Mouse (Mus musculus): ENCODE measurements at regions not wholly inside any gene's neighbourhood (a gene's known extent, or its start where the extent isn't known, plus 50 kb on each side); places are given as distances from the start of the nearest gene placed in this dataset.
"Not testable (repeated sequence)": the region's sequence is repeated elsewhere in the genome, so short reads cannot be mapped to it uniquely, and the experiment has no call there.

DNA sequence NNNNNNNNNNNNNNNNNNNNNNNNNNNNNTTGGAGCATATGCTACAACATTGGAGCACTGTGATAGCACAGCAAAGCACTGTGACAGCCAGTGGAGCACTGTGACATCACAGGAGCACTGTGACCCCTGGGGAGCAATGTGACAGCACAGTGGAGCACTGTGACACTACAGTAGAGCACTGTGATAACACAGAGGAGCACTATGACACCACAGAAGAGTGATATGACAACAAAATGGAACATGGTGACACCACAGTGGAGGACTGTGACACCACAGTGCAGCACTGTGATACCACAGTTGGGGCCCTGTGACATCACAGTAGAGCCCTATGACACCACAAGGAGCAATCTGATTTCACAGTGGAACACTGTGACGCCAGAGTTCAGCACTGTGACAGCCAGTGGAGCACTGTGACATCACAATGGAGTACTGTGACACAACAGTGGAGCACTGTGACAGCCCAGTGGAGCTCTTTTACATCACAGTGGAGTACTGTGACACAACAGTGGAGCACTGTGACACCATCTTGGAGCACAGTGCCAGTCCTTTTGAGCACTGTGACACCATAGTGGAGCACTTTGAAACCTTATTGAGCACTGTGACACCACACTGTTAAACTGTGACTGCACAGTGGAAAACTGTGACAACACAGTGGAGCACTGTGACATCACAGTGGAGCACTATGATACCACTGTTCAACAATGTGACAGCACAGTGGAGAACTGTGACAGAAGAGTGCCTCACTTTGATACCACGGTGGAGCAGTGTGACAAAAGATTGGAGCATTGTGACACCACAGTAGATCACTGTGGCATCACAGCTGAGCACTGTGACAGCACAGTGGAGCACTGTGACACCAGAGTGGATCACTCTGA lies 116.9 kb upstream of the Vmn1r2 start:
- no peak for DNase-seq (ENCODE audit: low spot score)

DNA sequence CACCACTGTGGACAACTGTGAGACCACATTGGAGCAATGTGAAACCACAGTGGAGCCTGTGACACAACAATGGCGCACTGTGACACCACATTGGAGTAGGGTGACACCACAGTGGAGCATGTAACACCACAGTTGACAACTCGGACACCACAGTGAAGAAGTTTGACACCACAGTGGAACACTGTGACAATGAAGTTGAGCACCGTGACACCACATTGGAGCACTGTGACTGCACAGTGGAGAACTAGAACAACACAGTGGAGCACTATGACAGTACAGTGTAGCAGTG lies 116.3 kb upstream of the Vmn1r2 start:
- DNase-seq (ENCODE audit: low spot score), result no peak

DNA sequence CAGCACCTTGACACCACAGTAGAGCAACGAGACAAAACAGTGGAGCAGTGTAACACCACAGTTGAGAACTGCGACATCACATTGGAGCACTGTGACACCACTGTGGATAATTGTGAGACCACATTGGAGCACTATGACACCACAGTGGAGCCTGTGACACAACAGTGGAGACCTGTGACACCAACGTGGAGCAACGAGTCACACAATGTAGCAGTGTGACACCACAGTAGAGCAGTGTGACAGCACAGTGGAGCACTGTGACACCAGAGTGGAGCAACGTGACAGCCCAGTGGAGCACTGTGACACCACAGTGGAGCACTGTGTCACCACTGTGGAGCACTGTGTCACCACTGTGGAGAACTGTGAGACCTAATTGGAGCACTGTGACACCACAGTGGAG lies 115.9 kb upstream of the Vmn1r2 start:
- DNase-seq (ENCODE audit: low spot score), result no peak

DNA sequence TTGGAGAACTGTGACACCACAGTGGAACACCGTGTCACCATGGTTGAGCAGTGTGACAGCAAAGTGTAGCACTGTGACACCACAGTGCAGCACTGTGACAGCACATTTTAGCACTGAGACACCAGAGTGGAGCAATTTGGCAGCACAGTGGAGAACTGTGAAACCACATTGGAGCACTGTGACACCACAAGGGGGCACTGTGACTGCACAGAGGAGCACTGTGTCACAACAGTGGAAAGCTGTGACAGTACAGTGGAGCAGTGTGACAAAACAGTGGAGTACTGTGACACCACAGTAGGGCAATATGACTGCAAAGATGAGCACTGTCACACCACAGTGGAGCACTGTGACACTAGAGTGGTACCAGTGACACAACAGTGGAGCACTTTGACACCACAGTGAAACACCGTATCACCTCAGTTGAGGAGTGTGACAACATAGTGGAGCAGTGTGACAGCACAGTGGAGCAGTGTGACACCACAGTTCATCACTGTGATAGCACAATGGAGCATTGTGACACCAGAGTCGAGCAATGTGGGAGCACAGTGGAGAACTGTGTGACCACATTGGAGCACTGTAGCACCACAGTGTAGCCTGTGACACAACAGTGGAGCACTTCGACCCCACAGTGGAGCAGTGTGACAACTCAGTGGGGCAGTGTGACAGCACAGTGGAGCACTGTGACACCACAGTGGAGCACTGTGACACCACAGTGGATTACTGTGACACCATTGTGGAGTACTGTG lies 114.6 kb upstream of the Vmn1r2 start:
- no peak for DNase-seq (ENCODE audit: low spot score)

DNA sequence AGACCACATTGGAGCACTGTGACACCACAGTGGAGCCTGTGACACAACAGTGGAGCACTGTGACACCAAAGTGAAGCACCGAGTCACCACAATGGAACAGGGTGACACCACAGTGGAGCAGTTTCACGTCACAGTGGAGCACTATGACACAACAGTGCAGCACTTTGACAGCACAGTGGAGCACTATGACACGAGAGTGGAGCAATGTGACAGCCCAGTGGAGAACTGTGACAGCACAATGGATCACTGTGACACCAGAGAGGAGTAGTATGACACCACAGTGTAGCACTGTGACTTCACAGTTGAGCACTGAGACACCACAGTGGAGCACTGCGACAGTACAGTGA lies 114.1 kb upstream of the Vmn1r2 start:
- no peak for DNase-seq (ENCODE audit: low spot score)

DNA sequence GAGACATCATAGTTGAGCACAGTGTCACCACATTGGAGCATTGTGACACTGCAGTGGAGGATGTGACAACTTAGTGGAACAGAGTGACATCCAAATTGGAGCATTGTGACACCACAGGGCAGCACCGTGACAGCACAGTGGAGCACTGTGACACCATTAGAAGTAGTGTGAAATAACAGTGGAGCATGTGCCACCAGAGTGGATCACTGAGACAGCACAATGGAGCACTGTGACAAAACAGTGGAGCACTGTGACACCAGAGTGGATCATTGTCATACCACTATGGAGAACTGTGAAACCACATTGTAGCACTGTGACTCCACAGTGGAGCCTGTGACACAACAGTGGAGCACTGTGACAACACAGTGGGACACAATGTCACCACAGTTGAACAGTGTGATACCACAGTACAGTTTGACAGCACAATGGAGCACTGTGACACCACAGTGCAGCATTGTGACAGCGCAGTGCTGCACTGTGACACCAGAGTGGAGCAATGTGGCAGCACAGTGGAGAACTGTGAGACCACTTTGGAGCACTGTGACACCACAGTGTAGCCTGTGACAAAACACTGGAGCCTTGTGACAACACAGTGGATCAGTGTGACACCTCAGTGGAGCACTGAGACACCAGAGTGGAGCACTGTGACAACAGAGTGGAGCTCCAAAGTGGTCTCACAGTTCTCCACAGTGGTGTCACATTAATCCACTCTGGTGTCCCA lies 113.5 kb upstream of the Vmn1r2 start:
- DNase-seq (ENCODE audit: low spot score), result no peak

DNA sequence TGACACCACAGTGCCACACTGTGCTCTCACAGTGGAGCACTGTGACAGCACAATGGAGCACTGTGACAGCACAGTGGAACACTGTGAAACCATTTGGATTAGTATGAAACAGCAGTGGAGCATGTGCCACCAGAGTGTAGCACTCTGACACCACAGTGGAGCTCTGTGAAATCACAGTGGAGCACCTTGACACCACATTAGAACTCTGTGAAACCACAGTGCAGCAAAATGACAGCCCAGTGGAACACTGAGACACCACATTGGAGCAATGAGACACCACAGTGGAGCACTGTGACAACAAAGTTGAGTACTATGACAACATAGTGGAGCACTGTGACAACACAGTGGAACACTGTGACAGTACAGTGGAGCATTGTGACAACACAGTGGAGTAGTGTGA lies 112.2 kb upstream of the Vmn1r2 start:
- DNase-seq (ENCODE audit: low spot score), result no peak

DNA sequence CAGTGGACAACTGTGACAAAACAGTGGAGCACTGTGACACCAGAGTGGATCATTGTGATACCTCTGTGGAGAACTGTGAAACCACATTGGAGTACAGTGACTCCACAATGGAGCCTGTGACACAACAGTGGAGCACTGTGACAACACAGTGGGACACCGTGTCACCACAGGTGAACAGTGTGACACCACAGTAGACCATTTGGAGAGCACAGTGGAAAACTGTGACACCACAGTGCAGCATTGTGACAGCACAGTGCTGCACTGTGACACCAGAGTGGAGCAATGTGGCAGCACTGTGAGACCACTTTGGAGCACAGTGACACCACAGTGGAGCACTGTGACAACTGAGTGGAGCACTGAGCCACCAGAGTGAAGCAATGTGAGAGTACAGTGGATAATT lies 111.7 kb upstream of the Vmn1r2 start:
- DNase-seq (ENCODE audit: low spot score), result no peak

DNA sequence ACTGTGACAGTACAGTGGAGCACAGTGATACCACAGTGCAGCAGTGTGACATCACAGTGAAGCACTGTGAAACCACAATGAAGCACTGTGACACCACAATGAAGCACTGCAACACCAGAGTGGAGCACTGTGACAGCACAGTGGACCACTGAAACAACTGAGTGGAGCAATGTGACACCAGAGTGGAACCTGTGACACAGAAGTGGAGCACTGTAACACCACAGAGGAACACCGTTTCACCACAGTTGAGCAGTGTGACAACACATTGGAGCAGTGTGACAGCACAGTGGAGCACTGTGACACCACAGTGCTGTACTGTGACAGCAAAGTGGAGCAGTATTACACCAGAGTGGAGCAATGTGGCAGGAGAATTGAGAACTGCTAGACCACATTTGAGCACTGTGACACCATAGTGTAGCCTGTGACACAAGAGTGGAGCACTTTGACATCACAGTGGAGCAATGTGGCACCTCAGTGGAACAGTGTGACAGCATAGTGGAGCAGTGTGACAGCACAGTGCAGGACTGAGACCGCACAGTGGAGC lies 107.5 kb upstream of the Vmn1r2 start:
- DNase-seq (ENCODE audit: low spot score), result no peak

DNA sequence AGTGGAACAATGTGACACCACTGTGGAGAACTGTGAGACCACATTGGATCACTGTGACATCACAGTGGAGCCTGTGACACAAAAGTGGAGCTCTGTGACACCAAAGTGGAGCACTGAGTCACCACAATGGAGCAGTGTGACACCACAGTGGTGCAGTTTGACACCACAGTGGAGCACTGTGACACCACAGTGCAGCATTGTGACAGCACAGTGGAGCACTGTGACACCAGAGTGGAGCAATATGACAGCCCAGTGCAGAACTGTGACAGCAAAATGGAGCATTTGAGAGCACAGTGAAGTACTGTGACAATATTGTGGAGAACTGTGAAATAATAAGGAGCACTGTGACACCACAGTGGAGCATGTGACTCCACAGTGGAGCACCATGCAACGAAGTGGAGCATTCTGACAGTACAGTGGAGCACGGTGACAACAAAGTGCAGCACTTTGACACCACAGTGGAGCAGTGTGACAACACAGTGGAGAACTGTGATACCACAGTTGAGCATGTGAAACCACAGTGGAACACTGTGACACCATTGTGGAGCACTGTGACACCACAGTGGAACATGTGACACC lies 105.0 kb upstream of the Vmn1r2 start:
- no peak for DNase-seq (ENCODE audit: low spot score)

DNA sequence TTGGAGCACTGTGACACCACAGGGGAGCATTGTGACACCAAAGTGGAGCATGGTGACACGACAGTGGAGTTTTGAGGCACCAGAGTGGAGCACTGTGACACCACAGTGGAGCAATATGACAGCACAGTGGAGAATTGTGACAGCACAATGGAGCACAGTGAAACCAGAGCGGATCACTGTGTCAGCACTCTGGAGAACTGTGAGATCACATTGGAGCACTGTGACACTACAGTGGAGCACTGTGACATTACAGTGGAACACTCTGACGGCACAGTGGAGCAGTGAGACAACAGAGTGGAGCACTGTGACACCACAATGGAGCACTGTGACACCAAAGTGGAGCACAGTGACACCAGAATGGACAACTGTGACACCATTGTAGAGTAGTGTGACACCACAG lies 103.2 kb upstream of the Vmn1r2 start:
- no peak for DNase-seq (ENCODE audit: low spot score)

DNA sequence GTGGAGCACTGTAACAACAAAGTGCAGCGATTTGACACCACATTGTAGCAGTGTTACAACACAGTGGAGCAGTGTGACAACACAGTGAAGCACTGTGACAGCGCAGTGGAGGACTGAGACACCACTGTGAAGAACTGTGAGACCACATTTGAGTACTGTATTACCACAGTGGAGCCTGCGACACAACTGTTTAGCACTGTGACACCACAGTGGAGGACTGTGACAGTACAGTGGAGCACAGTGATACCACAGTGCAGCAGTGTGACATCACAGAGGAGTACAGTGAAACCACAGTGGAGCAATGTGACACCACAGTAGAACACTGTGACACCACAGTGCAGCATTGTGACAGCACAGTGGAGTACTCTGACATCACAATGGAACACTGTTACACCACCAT lies 102.5 kb upstream of the Vmn1r2 start:
- no peak for DNase-seq (ENCODE audit: low spot score)

DNA sequence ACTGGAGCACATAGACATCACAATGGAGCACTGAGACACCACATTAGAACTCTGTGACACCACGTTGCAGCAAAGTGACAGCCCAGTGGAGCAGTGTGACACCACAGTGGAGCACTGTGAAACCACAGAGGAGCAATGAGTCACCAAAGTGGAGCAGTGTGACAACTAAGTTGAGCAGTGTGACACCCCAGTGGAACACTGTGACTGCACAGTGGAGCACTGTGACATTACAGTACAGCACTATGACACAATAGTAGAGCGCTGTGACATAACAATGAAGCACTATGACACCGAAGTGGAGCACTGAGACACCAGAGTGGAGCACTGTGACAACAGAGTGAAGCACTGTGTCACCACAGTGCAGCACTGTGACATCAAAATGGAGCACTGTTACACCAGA lies 101.8 kb upstream of the Vmn1r2 start:
- not testable (repeated sequence) for DNase-seq (ENCODE audit: low spot score)

DNA sequence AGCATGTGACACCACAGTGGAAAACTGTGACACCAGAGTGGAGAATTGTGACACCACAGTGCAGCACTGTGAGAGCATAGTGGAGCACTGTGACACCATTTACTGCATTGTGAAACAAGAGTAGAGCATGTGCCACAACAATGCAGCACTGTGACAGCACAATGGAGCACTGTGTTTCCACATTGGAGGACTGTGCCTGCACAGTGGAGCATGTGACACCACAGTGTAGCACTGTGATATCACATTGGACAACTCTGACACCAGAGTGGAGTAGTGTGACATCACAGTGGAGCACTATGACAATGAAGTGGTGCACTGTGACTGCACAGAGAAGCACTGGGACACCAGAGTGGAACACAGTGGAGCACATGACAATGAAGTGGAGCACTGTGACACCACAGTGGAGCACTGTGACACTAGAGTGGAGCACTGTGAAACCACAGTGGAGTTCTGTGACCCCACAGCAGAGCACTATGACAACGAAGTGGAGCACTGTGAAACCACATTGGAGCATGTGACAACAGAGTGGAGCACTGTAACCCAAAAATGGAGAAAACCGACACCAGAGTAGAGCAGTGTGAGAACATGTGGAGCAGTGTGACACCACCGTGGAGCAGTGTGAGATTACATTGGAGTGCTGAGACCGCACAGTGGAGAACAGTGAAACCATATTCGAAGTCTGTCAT lies 100.9 kb upstream of the Vmn1r2 start:
- no peak for DNase-seq (ENCODE audit: low spot score)

DNA sequence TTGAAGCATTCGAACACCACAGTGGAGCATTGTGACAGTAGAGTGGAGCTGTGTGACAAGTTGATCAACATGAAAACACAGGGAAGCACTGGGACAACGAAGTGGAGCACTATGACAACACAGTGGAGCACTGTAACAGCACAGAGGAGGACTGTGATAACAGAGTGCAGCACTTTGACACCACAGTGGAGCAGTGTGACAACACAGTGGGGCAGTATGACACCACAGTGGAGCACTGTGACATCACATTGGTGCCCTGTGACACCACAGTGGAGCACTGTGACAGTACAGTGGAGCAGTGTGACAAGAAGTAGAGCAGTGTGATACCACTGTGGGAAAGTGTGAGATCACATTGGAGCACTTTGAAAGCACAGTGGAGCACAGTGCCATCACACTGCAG lies 99.9 kb upstream of the Vmn1r2 start:
- no peak for DNase-seq (ENCODE audit: low spot score)

DNA sequence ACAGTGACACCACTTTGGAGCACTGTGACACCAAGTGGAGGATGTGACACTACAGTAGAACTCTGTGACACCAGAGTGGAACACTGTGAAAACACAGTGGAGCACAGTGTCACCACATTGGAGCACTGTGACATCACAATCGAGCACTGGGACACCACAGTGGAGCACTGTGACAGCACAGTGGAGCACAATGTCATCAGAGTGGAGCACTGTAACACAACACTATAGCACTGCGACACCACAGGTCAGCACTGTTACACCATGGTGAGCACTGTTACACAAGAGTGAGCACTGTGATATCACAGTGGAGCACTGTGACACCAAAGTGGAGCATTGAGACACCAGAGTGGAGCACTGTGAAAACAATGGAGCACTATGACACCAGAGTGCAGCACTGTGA lies 99.5 kb upstream of the Vmn1r2 start:
- no peak for DNase-seq (ENCODE audit: low spot score)

DNA sequence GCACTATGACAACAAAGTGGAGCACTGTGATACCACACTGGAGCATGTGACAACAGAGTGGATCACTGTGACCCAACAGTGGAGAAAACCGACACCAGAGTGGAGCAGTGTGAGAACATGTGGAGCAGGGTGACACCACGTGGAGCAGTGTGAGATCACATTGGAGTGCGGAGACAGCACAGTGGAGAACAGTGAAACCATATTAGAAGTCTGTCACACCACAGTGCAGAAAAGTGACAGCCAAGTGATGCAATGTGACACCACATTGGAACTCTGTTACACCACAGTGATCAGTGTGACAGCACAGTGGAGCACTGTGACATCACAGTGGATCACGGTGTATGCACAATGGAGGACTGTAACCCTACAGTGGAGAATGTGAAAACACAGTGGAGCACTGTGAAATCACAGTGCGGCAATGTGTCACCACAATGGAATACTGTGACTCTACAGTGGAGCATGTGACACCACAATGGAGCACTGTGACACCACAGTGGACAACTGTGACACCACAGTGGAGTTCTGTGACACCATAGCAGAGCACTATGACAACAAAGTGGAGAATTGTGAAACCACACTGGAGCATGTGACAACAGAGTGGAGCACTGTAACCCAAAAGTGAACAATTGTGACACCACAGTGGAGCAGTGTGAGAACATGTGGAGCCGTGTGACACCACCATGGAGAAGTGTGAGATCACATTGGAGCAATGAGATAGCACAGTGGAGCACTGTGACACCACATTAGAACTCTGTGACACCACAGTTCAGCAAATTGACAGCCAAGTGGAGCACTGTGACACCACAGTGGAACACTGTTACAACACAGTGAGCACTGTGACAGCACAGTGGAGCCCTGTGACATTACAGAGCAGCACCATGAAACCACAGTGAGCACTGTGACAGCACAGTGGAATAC lies 98.6 kb upstream of the Vmn1r2 start:
- no peak for DNase-seq (ENCODE audit: low spot score)

DNA sequence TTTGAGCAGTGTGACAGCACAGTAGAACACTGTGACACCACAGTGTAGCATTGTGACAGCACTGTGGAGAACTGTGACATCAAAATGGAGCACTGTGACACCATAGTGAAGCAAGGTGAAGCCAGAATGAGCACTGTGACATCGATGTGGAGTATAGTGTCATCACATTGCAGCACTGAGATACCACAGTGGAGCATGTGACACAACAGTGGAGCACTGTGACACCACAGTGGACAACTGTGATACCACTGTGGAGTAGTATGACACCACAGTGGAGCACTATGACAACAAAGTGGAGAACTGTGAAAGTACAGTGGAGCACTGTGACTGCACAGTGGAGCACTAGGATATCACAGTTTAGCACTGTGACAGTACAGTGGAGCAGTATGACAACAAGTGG lies 97.8 kb upstream of the Vmn1r2 start:
- DNase-seq (ENCODE audit: low spot score), result no peak

DNA sequence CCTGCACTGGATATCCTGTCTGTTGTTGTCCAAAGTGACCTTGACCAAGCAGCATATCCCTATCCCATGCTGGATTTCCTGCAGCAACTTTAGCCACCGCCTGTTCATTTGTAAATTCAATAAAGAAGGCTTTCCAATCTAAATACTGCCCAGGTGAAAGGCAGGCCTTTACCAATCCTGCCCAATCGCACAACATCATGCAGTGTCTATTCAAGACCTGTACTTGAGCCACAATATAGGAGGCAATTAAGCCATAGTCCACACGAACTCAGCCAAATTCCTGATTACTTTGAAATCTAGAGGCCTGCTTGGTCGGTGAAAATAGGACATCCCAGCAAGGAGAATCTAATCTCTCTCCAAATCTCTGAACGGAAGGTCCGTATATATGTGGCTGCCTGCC lies 95.8 kb upstream of the Vmn1r2 start:
- not testable (repeated sequence) for DNase-seq (ENCODE audit: low spot score)

DNA sequence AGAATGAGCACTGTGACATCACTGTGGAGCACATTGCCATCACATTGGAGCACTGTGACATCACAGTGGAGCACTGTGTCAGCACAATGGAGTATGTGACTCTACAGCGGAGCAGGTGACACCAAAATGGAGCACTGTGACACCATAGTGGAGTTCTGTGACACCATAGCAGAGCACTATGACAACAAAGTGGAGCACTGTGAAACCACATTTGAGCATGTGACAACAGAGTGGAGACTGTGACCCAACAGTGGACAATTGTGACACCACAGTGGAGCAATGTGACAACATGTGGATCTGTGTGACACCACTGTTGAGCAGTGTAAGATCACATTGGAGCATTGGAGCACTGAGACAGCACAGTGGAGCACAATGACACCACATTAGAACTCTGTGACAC lies 87.2 kb upstream of the Vmn1r2 start:
- no peak for DNase-seq (ENCODE audit: low spot score)

All from MN1 (cell line).